Mouse (Mus musculus): ENCODE measurements at regions not wholly inside any gene's neighbourhood (a gene's known extent, or its start where the extent isn't known, plus 50 kb on each side); places are given as distances from the start of the nearest gene placed in this dataset.

DNA sequence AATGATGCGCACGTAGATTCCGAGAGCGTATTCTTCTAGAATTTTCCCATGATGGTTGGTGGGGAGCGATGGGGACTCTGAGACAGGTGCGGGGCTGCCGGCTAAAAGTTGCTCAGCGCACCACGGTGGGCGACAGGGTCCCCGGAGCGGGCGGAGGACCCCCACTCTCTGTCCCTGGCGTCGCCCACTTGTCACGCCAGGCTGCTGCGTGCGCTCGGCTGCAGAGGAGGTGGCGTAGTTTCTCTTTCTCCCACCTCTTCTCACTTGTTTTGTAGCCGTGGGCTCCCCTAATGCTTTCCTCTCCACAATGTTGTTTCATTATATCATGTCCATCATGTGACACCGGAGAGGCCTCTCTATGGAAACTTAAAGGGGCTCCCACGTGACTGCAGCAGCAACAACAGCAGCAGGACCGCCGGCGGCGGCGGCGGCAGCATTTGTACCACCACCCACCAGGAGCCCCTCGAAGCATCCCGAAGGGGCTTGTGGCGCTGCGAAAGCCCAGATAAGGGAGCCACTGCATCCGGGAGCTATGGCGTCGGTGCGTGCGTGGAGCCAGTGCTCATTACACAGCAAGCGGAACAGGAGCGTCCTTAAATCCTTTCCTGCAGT, 180.3 kb upstream of the Mkln1 start:
- peak; percentile 64 for DNase-seq (ENCODE audit: low spot score)

- no peak for DNase-seq (ENCODE audit: low spot score)
Measured at GRCm38 (mm10) chr6:31218880-31219279, 179.7 kb upstream of the Mkln1 start.

GRCm38 (mm10) chr6:31219736-31220135, 178.8 kb upstream of the Mkln1 start:
- peak; percentile 20 for DNase-seq (ENCODE audit: low spot score)

- DNase-seq (ENCODE audit: low spot score): peak; percentile 71
Measured at GRCm38 (mm10) chr6:31220184-31220931, 178.2 kb upstream of the Mkln1 start.

GRCm38 (mm10) chr6:31221490-31221889, 177.0 kb upstream of the Mkln1 start:
- DNase-seq (ENCODE audit: low spot score): no peak

- DNase-seq (ENCODE audit: low spot score): no peak
Measured at GRCm38 (mm10) chr6:31222024-31222579, 176.4 kb upstream of the Mkln1 start.

DNA sequence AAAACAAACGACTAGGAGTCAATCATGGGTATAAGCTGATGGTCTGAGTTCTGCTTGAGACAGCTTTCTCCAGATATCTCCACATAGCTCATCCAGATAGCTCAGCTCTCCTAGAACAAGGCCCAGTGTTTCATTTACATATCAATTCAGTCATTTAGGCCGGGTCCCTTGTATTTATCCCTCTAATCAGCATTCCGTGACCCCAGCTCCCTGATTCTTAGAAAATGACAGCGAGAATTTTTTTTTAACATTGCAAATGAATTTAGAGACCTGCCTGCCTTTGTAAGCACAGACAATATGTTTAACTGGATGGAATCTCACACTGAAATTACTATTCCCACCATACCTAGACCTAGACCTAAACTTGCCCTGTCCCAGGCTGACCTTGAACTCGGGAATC, 171.1 kb upstream of the Mkln1 start:
- no peak for DNase-seq (ENCODE audit: low spot score)

GRCm38 (mm10) chr6:31228061-31228460, 170.5 kb upstream of the Mkln1 start:
- DNase-seq (ENCODE audit: low spot score): no peak

DNA sequence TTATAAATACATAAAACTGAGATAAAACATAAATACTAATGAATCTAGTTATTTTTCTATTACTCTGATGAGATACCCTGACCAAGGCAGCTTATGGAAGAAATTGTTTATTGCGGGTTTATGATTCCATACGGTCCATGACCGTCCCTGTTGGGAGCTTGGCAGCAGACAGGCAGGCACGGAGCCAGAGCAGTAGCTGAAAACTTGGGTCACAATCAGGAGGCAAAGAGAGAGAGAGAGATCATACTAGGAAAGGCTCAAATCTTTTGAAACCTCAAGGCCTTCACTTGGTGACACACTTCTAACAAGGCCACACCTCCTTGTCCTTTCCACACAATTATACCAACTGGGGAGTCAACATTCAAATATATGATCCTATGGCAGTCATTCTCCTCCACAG, 166.7 kb upstream of the Mkln1 start:
- no peak for DNase-seq (ENCODE audit: low spot score)

- DNase-seq (ENCODE audit: low spot score): peak; percentile 48
Measured at GRCm38 (mm10) chr6:31233252-31233993, 165.1 kb upstream of the Mkln1 start.

DNA sequence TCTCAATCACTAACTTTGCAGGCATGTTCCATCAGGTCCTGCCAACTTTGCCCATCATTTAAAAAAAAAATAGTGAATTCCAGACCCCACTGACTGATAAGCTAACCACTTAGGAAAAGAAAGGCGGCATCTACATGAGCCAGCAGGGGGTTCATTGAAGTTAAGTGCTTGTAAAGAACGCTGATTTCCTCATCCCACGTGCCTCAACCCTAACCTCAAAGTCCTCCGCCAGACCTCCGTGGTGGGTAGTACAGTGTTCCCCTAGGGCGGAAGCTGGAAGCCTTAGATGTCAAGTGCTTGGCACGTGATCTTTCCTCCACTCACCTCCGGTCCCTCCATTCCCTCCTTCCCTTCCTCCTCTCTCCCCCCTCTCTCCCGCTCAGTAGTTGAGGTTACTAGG, 158.5 kb upstream of the Mkln1 start:
- DNase-seq (ENCODE audit: low spot score): no peak

GRCm38 (mm10) chr6:31250526-31250925, 148.0 kb upstream of the Mkln1 start:
- no peak for DNase-seq (ENCODE audit: low spot score)

GRCm38 (mm10) chr6:31253251-31253935, 145.1 kb upstream of the Mkln1 start:
- DNase-seq (ENCODE audit: low spot score): peak; percentile 70

DNA sequence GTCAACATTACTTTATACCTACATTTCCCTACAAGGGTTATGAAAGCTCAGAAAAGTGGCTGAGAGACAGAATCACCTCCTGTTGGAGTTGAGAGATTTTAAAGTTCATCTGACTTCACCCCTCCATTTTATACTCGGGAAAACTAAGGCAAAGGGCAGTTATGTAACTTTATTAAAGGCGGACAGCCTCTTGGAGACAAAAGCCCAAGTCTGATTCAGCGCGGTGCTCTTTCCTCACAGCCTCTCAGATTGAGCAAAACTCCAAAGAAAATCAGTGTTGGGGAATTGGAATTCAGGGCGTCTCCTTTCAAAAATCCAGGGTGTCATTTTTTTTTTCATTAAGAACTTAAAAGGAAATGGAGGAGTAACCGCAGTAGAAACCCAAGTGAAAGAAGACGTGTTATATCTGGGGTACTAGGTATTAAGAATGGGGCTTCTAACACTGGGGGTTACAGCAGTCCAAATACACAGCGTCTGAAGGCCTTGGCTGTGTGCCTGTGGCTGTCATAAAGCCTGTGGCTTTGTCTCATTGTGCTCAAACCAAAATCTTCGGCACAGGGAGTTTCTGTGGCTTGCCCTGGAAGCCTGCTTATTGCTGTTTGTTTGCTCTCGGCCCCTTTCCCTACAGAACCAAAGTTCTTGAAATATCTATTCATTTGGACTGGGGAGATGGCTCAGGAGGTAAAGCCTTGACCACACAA, 137.7 kb upstream of the Mkln1 start:
- no peak for DNase-seq (ENCODE audit: low spot score)

- DNase-seq (ENCODE audit: low spot score): no peak
Measured at GRCm38 (mm10) chr6:31261797-31262540, 136.6 kb upstream of the Mkln1 start.

- DNase-seq (ENCODE audit: low spot score): no peak
Measured at GRCm38 (mm10) chr6:31262651-31263050, 135.9 kb upstream of the Mkln1 start.

DNA sequence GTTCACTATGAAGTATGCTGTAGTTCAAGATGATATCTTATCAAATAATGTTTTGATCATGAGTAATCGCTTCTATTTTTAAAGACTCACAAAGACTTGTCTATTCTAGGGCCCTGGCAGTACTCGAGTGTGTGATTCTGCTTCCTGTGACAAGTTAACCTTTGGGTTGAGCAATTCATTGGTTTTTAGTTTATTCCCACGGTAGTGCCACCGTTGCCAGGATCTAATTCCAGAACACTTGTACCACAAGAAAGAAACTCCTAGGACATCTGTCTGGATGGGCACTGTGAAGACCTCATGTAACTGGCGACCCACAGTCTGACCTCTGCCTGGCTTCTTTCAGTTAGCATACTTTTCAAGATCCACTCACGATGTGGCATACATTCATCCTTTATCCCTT, 134.7 kb upstream of the Mkln1 start:
- DNase-seq (ENCODE audit: low spot score): no peak

- DNase-seq (ENCODE audit: low spot score): no peak
Measured at GRCm38 (mm10) chr6:31266441-31267040, 132.0 kb upstream of the Mkln1 start.

- no peak for DNase-seq (ENCODE audit: low spot score)
Measured at GRCm38 (mm10) chr6:31268057-31268456, 130.5 kb upstream of the Mkln1 start.

DNA sequence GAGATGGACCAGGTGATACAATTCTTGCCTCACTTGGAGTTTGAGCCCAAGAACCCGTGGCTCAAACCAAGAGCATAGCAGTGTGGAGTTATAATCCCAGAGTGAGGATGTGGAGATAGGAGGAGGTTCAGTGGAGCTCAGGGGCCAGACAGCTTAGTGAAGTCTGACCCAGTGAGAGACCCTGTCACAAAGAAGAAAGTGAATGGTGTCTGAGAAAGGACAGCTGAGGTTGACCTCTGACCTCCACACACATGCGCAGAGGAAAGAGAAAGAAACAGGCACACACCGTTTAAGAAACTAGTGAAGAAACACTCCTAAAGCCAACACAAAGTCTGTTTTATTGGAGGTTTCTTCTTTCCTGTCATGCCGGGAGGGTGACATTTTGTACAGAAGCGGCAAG, 124.7 kb upstream of the Mkln1 start:
- peak; percentile 51 for DNase-seq (ENCODE audit: low spot score)

All from embryo, embryonic 10 days (tissue).